Mouse (Mus musculus) thymus, postnatal 25 days (tissue): ENCODE measurements around the gene Cxadr.

Source experiments
- DNase-seq: peaks from one replicate; pipeline ENCODE4 v3.0.0; 2022

The Cxadr gene

DNA sequence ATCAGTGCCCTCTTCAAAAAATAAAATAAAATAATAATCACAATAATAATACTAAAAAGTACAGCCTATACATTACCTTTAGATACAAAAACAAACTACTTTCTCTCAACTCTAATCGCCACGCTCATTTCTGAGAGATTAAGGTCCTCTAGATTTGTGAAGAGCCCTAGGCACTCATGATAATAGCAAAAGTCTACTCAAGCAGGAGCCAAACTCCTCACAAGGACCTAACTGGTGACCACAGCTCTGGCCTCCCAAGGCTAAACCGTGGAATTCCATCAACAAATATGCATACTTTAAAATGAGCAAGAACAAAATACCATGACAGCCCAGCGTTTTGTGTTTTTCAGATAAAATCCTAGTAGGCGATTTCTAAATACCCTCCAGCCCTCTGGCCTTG is 71.5 kb downstream of the Cxadr start:
- no peak for DNase-seq

DNA sequence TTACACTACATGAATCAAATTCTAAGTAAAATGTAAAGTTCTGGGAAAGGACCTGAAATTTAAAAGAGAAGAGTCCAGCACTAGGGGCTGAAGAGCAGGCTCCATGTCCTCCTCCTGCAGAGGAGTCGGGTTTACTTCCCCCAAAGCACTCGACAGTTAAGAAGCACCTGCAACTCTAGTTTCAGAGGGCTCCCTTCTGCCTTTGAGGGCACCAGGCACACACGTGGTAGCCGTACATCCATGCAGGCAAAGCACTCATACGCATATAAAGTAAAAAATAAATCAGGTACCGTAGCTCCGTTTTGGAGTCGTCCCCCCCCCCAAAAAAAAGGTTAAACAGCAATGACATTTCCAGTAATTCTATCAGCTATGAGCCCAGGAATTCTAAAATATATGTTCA is 72.5 kb downstream of the Cxadr start:
- peak; percentile 33 for DNase-seq

DNA sequence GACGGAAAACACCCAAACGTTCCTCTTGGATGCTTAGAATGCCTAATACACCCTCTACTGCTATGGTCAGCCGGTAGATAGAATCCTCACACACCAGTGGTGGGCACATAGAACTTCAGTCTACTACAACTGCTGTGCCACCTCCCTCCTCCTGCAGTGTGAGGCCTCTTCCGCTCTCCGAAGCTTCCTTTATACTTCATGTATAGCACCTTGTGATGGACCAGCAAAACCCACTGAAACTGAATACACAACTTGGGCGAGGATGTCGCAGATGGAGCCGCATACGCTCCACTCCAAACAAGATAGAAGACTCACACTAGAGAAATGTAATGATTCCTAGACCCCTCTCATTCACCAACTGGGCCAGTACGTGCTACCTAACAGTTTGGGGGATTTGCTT is 73.9 kb downstream of the Cxadr start:
- peak; percentile 43 for DNase-seq

DNA sequence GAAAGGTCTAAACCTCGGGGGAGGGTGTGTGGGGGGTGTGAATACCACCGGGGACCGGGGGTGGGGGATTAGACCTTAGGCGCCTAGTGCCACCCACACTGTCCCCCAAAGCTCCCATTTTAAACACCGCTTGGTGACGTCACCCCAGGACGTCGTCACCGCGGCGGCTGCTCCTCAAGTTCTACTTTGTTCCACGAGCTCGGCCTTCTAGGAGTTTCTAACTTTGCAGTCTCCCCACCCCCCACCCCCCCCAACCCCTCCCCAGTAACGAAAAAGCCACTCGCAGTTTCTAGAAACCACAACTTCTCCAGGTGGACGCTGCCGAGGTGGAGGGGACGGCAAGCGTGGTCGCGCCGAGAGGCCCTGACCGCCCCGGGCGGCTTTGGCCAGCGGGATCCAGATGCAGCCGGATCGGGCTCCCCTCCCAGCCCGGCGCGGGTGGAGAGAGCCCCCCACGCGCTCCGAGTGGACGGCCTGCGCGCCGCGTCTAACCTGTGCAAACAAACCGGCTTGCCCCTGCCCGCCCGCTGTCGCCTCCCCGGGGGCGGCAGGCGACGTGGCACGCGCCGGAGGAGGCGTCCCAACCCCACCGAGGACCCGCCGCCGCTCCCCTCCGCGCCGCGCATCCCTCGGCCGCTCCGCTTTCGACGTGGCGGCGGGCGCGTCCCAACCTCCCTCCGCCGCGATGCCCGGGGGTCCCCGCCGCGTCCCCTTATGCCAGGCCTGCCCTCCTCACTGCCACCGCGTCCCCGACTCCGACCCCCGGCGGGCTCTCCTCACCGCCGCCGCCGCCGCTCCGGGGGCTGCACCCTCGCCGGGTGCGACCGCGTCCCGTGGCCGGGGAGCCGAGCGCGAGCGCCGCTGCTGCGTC is 74.8 kb downstream of the Cxadr start:
- DNase-seq, result peak; percentile 65

DNA sequence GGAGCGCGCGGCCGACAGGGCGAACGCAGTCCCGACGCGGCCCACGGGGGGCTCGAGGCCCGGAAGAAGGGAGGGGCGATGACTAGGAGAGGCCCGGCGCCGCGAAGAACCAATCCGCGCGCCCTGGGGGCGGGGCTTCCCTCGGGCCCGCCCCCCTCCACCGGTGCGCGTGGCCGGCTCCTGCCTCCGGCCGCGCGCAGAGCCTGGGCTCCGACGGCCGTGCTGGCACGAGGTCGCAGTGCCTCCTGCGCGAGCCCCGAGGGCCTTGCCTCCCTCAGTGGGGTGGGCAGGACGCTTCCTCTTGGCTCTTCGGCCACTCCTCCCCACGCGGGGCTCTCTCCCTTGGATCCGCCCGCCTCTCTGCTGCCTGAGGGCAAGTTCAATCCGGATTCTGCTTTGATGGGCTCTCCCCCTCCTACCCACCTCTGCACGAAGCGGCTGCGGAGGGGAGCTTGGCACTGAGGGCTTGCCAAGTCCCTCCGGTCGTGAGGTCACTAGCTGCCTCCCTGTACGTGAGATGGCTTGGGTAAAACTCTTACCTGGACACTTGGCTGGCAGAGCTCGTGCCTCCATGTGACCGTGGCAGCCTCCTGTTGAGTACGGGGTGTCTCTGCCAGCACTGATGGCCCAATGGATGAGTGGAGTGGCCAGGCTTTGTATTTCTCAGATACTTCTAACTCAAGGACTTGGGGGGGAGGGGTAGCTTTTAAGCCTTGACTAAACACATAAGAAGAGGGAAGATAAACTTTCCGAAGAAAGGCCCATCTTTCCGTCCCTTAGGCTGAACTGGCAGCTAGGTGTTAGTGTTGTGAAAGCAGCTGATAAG is 75.7 kb downstream of the Cxadr start, which contains the start of gene Btg3:
Gene Btg3, minus strand, starts transcription at position 448 of the 826 bp plus-strand sequence.
- peak; percentile 90 for DNase-seq

DNA sequence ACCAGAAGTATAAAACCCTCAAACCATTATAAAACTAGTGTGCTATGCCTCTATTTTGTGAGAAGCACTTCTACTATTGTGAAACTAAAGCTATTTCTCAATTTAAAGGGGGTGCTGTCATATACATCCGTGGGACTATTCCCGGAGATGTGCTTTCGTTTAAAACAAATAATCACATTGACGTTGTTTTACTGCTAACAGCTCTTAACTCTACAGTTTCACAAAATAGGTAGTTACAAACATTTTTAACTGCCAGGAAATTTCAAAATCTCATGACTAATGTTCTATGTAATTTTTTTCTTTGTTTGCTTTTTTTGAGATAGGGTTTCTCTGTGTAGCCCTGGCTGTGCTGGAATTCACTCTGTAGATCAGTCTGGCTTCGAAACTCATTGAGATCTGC is 77.2 kb downstream of the Cxadr start:
- no peak for DNase-seq

DNA sequence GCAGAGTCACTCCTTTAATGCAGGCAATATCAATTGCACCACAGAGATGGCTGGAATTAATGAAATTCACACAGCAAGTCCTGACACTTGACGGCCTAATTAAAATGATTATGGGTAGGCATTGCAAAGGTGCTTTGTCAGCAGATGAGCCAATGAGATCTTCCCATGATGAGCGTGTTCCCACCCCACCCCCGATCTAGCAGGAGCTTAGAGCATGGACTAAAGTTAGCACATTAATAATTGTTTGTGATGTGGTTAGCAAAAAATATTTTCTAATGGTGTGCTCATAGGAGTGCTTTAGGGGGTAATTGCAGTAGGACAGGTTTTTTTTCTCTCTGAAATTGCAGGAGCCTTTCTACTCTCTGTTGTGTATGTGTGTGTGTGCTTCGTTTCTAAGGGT is 87.8 kb downstream of the Cxadr start:
- no peak for DNase-seq

DNA sequence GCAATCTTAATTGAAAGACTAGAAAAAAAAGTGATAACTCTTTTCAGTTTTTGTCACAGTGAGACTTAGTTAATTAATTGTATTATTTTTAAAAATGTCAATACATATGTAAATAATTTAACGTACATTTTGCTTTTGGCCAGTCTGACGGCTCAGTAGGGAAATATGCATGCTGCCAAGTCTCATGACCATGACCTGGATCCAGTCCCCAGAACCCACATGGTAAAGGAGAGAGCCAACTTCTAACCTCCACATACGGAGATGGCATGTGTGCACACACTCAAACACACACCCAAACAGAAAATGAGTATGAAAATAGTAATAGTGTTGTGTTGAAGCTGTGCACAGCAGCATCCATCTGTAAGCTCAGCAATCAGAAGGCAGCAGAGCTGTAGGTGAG is 88.7 kb downstream of the Cxadr start:
- no peak for DNase-seq

DNA sequence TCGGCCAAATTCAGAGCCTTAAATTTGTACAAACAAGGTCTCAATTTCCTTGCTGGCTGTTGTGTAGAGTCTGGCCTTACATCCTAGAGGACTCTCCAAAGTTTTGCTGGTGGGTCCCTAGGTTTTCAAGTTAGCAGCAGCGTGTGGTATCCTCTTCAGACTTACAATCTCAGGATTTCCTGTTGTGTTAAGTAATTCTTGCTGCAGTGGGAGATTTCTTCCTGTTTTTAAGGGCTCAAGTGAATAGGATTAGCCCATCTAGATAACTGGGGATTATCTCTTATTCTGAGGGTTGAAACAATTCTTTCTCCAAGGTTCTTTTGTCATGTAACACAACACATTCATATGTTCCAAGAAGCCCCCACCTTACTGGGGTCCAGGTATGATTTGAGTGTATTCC is 90.1 kb downstream of the Cxadr start:
- no peak for DNase-seq

DNA sequence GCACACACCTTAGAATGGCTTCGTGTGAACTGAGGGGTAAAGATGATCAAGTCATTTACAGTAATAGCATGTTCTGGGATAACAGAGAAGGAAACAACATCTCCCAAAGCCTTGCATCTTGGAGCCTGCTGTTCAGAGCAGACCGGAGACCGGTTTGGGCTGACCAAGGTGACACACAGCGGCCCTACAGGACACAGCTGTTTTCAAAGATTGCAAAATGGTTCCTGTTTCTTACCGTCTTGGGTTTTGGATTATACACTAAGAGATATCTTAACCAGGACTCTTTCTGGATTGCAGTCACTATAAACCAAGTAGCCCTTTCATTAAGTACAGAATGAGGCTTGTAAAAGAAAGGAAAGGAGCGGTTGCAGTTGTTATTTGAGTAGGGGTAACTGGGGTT is 97.4 kb downstream of the Cxadr start:
- no peak for DNase-seq

DNA sequence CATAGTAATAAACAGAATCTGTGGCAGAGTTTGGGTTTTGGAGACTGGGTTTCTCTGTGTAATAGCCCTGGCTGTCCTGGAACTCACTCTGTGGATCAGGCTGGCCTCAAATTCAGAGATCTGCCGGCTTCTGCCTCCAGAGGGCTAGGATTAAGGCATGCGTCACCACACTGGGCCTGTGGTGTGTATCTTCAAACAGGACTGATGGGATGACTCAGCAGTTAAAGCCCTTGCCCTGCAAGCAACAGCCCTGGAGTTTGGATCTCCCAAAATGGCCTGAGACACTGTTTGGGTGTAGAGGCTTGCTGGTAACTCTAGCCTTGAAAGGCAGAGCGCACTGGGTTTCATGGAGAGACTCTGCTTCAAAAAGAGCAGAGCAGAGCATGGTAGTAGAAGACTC is 98.1 kb downstream of the Cxadr start:
- no peak for DNase-seq

DNA sequence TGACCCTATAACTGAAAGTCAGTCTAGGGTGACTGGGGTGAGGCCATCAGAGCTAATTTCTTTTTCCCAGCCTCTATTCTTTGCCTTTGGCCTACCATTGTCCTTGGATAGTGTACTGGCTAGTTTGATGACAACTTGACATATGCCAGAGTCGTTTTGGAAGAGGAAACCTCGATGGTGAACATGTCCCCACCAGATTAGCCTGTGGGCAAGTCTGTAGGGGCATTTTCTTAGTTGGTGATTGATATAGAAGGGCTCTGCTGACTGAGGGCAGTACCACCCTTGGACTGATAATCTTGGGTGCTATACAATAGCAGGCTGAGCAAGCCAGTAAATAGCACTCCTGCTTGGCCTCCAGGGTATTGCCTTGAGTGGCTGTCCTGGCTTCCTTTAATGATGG is 101.0 kb downstream of the Cxadr start:
- DNase-seq, result no peak

DNA sequence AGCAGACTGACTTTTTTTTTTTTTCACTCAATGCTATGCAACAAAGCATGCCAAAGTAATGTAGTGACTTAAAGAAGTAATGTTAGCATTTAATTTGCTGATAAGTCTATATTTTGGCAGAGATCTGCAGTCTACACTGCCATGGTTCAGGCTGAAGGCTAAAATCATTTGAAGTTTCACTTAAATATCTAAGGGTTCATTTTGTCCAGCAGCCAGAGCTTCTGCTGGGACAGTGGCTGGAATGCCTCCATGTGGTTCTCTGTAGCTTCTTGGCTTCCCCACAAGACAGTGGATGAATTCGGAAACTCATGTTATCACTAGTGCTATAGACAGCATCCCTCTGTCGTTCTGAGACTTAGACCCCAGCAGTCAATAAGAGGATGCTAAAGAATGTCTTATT is 105.4 kb downstream of the Cxadr start:
- DNase-seq, result no peak

DNA sequence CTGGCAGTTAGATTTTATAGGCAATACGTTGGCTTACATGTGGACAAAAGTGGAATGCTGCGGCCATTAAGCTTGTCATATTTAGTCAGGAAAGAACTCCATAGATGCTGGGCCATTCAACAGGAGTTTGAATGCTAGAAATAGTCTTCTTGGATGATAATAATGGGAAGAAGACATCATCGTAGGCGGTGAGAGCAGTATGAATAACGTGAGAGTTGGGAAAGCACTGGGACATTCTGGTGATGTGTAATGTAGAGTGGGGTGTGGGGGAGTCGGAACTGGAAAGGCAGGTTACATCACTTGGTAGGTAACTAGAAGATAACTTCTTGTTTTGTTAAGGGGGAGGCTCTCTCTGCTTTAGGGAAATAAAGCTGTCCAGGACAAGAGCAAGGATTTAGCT is 106.6 kb downstream of the Cxadr start:
- DNase-seq, result no peak
